Mouse (Mus musculus) spleen, adult 2 months (tissue): ENCODE measurements around the gene Fyn. TPM values are rescaled to one million over a fixed set of nuclear protein-coding genes. Genes with fewer than 3 reads are reported as not detected.

Experiments
- DNase-seq, 2 experiments: peaks; one replicate each; pipeline versions ENCODE4 v3.0.0 to v3.0.0-alpha.2; 2012 to 2021; ENCODE audit warnings: low spot score in 2 of 2, low read depth in 1 of 2
- H3K27ac ChIP-seq: fragments of 200-500 bp; 2 replicates; pipeline ENCODE4 v1.5.1; 2012; ENCODE audit warnings: low read length, inconsistent platforms; ENCODE audit not compliant: insufficient read depth
- H3K27me3 ChIP-seq: fragments of 200-500 bp; 2 replicates; pipeline ENCODE4 v1.6.1; 2012; ENCODE audit warnings: mild to moderate bottlenecking, moderate library complexity, low read length, inconsistent platforms; ENCODE audit not compliant: control insufficient read depth, insufficient read depth
- H3K36me3 ChIP-seq: fragments of 200-500 bp; 2 replicates; pipeline ENCODE4 v1.6.1; 2012; ENCODE audit warnings: mild to moderate bottlenecking, low read length, inconsistent platforms; ENCODE audit not compliant: control insufficient read depth, insufficient read depth
- H3K4me1 ChIP-seq: fragments of 200-500 bp; 2 replicates; pipeline ENCODE4 v1.6.1; 2011; ENCODE audit warnings: inconsistent platforms; ENCODE audit not compliant: control insufficient read depth, insufficient read depth, insufficient read length
- H3K4me3 ChIP-seq: fragments of 200-500 bp; 2 replicates; pipeline ENCODE4 v1.5.1; 2011; ENCODE audit warnings: mild to moderate bottlenecking, inconsistent platforms; ENCODE audit not compliant: insufficient read depth, insufficient read length; ENCODE audit errors: extremely low read depth
- CTCF ChIP-seq: fragments of 200-500 bp; IDR thresholded peaks from 2 replicates; pipeline ENCODE4 v1.5.1; 2011; ENCODE audit warnings: mild to moderate bottlenecking, inconsistent platforms; ENCODE audit not compliant: insufficient read depth, insufficient read length, insufficient replicate concordance; ENCODE audit errors: extremely low read depth
- POLR2A ChIP-seq: fragments of 200-500 bp; IDR thresholded peaks from 2 replicates; pipeline ENCODE4 v1.6.1; 2011; ENCODE audit warnings: low read depth, low read length, inconsistent platforms
- WGBS: fragments of 180-500 bp; shearing (Covaris S2); methylation state at CpG from one replicate; pipeline ENCODE4 v1.1.7; 2018; 5-methylcytosine and 5-hydroxymethylcytosine counted together
- polyA plus RNA-seq: library from polyadenylated mRNA; depleted of rRNA; stranded (reverse); fragments of >200 nt; gene quantifications from 2 replicates; pipeline ENCODE4 v1.2.3, GENCODE M21; 2012; rRNA removed

The Fyn gene
- polyA plus RNA-seq = 36.9 and 38.0 TPM in 2 replicates

GRCm38 (mm10) chr10:39368572-39369135, at the start of gene Fyn:
Gene Fyn, plus strand, starts transcription at chr10:39368855.
- no peaks in the 10 kb centered on the region for H3K36me3 ChIP-seq
- no peaks in the 10 kb centered on the region for H3K27me3 ChIP-seq
- 13% methylated on average over 8 of the region's 8 CpGs for WGBS
- TF ChIP-seq POLR2A (no peak), CTCF (no peak)
- peak within 1 kb of the TSS; percentile 86 for H3K4me3 ChIP-seq
- peak within 1 kb of the TSS; percentile 86 for H3K27ac ChIP-seq
- no peak for DNase-seq
- peaks cover 6% of the 10 kb centered on the region; the same call in 1 of the 2 replicates for H3K4me1 ChIP-seq

- Histone ChIP-seq H3K4me1 (no peaks in the 10 kb centered on the region), H3K4me3 (no peak overlapping the region), H3K36me3 (no peaks in the 10 kb centered on the region), H3K27ac (no peak overlapping the region), H3K27me3 (no peaks in the 10 kb centered on the region)
- WGBS = 74% methylated on average over 17 of the region's 17 CpGs
- no peak for DNase-seq
- TF ChIP-seq POLR2A = no peak
- no peak for TF ChIP-seq CTCF
These were observed 47.6 kb upstream of the Fyn start for GRCm38 (mm10) chr10:39320798-39321622.

DNA sequence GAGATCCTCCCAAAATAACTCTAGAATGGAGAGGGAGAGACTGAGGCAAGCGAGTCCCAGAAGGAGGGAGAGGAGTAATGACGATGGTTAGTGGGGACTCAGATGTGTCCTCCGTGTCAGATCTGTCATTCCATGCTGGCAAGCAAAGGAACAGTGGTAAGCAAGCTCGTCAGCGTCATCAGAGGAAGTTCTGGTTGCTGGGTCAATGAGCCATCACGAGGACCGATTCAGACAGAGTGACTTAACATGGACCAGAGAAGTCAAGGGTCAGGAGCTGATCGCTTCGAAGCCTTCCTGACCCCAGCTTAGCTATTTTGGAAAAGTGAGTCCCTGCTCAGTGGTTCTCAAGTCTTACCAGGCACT, 47.1 kb upstream of the Fyn start:
- TF ChIP-seq POLR2A = no peak
- no peak for TF ChIP-seq CTCF
- Histone ChIP-seq H3K36me3 (no peaks in the 10 kb centered on the region), H3K27me3 (no peaks in the 10 kb centered on the region), H3K4me3 (no peak overlapping the region), H3K4me1 (no peaks in the 10 kb centered on the region), H3K27ac (no peak overlapping the region)
- 77% methylated on average over 9 of the region's 9 CpGs for WGBS
- no peak for DNase-seq

GRCm38 (mm10) chr10:39322143-39322542, 46.5 kb upstream of the Fyn start:
- 77% methylated on average over 4 of the region's 4 CpGs for WGBS
- H3K27me3 ChIP-seq = no peaks in the 10 kb centered on the region
- TF ChIP-seq POLR2A = no peak
- no peak for TF ChIP-seq CTCF
- DNase-seq = no peak
- H3K36me3 ChIP-seq = no peaks in the 10 kb centered on the region
- H3K4me1 ChIP-seq = no peaks in the 10 kb centered on the region
- no peak overlapping the region for H3K4me3 ChIP-seq
- H3K27ac ChIP-seq = no peak overlapping the region

DNA sequence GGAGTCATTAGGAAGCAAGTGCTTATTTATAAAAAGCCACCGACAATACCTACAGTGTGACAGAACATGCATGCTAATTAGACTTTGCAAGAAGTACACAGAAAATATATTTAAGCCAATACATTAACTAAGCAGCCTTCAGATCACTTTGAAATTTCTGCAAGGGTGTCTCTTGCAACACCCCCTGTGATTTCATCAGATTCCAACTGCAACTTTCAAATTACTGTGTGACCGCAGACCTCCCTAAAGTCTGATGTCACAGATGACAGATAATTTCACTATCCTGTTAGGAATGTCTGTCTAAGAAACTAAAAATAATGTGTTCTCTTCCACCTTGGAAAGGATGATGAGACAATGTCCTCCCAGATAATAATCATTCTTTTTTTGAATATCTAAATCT, 44.4 kb upstream of the Fyn start:
- Histone ChIP-seq H3K27ac (no peak overlapping the region), H3K36me3 (no peaks in the 10 kb centered on the region), H3K4me1 (no peaks in the 10 kb centered on the region), H3K27me3 (no peaks in the 10 kb centered on the region), H3K4me3 (no peak overlapping the region)
- TF ChIP-seq POLR2A (no peak), CTCF (no peak)
- no peak for DNase-seq
- 91% methylated on average over 2 of the region's 2 CpGs for WGBS

DNA sequence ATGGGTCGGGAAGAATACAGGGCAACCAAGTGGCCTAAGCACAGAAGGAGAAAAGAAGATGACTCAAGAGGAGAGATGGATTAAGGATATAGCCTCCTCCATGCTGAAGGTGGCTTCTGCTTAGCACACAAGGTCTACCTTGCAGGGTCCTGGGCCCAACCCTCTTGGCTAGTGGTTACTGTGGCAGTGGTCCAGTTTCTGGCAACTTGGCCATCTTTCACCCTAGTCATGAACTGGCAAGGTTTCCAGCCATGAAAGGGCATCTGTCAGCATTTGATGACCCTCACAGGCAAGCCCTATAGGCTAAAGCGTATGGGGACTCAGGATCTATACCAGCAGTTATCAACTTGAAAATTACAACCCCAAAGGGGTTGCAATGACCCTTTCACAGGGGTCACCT, 40.0 kb upstream of the Fyn start:
- TF ChIP-seq CTCF (no peak), POLR2A (no peak)
- whole genome bisulfite sequencing = 93% methylated on average over 2 of the region's 2 CpGs
- no peak for DNase-seq
- Histone ChIP-seq H3K36me3 (no peaks in the 10 kb centered on the region), H3K4me1 (no peaks in the 10 kb centered on the region), H3K27me3 (no peaks in the 10 kb centered on the region), H3K27ac (no peak overlapping the region), H3K4me3 (no peak overlapping the region)

GRCm38 (mm10) chr10:39334320-39334719, 34.3 kb upstream of the Fyn start:
- Histone ChIP-seq H3K27me3 (no peaks in the 10 kb centered on the region), H3K36me3 (no peaks in the 10 kb centered on the region), H3K27ac (no peak overlapping the region), H3K4me1 (peaks cover 5% of the 10 kb centered on the region; the same call in 1 of the 2 replicates), H3K4me3 (no peak overlapping the region)
- TF ChIP-seq POLR2A (no peak), CTCF (no peak)
- 67% methylated on average over 3 of the region's 3 CpGs for whole genome bisulfite sequencing
- no peak for DNase-seq
